Mouse (Mus musculus) lung, embryonic 16.5 days (tissue): ENCODE results near the gene Hoxd8. TPM values are rescaled to one million over a fixed set of nuclear protein-coding genes. Genes with fewer than 3 reads are reported as not detected.

Source experiments
- ATAC-seq: fragments of 200-750 bp; cut with Nextera tagmentation; 2 replicates; pipeline ENCODE4 v1.8.0; 2017; ENCODE audit warnings: low read depth, mild to moderate bottlenecking, moderate library complexity
- H3K27ac ChIP-seq: fragments of 300-500 bp; sonication (generic); 2 replicates; pipeline ENCODE4 v1.5.1; 2014; ENCODE audit warnings: mild to moderate bottlenecking, control low read depth, low read length
- H3K27me3 ChIP-seq: fragments of 300-500 bp; sonication (generic); 2 replicates; pipeline ENCODE4 v1.6.1; 2014; ENCODE audit warnings: low read depth, low read length, mixed read lengths; ENCODE audit not compliant: control insufficient read depth, insufficient read depth
- H3K36me3 ChIP-seq: fragments of 300-500 bp; sonication (generic); 2 replicates; pipeline ENCODE4 v1.6.1; 2014; ENCODE audit warnings: low read length; ENCODE audit not compliant: control insufficient read depth, insufficient read depth
- H3K4me1 ChIP-seq: fragments of 300-500 bp; sonication (generic); replicated peaks from 2 replicates; pipeline ENCODE4 v1.6.1; 2014; ENCODE audit warnings: low read length, mixed read lengths; ENCODE audit not compliant: control insufficient read depth, insufficient read depth
- H3K4me2 ChIP-seq: fragments of 300-500 bp; sonication (generic); 2 replicates; pipeline ENCODE4 v1.6.1; 2014; ENCODE audit warnings: low read depth, low read length, control low read depth
- H3K4me3 ChIP-seq: fragments of 300-500 bp; sonication (generic); 2 replicates; pipeline ENCODE4 v1.5.1; 2014; ENCODE audit warnings: mild to moderate bottlenecking, low read length, control low read depth
- H3K9ac ChIP-seq: fragments of 300-500 bp; sonication (generic); 2 replicates; pipeline ENCODE4 v1.6.1; 2014; ENCODE audit warnings: low read length, control low read depth
- H3K9me3 ChIP-seq: fragments of 300-500 bp; sonication (generic); 2 replicates; pipeline ENCODE4 v1.6.1; 2016; ENCODE audit warnings: low read length; ENCODE audit not compliant: control insufficient read depth
- WGBS: fragments of 180-500 bp; shearing (Covaris S2); extraction: QIAGEN DNeasy Blood & Tissue Kit; methylation state at CpG from one replicate; pipeline ENCODE4 v1.1.7; 2014; 5-methylcytosine and 5-hydroxymethylcytosine counted together
- polyA plus RNA-seq: library from polyadenylated mRNA; unstranded; fragments of >200 nt; fragmentation: Nextera tagmentation; extraction: Ambion mirVana; gene quantifications from 2 replicates; pipeline ENCODE4 v1.2.1, GENCODE M21; 2015

The Hoxd8 gene
- polyA plus RNA-seq, 1 experiment from 2014 or later, result 0.20 TPM

GRCm38 (mm10) chr2:74710929-74711543 lies 6.6 kb downstream of the Hoxd8 start:
- WGBS, result under 1% methylated on average over 16 of the region's 16 CpGs
- H3K4me2 ChIP-seq, result no peak overlapping the region
- peaks cover 5% of the 10 kb centered on the region; the same call in 1 of the 2 replicates for H3K4me1 ChIP-seq

DNA sequence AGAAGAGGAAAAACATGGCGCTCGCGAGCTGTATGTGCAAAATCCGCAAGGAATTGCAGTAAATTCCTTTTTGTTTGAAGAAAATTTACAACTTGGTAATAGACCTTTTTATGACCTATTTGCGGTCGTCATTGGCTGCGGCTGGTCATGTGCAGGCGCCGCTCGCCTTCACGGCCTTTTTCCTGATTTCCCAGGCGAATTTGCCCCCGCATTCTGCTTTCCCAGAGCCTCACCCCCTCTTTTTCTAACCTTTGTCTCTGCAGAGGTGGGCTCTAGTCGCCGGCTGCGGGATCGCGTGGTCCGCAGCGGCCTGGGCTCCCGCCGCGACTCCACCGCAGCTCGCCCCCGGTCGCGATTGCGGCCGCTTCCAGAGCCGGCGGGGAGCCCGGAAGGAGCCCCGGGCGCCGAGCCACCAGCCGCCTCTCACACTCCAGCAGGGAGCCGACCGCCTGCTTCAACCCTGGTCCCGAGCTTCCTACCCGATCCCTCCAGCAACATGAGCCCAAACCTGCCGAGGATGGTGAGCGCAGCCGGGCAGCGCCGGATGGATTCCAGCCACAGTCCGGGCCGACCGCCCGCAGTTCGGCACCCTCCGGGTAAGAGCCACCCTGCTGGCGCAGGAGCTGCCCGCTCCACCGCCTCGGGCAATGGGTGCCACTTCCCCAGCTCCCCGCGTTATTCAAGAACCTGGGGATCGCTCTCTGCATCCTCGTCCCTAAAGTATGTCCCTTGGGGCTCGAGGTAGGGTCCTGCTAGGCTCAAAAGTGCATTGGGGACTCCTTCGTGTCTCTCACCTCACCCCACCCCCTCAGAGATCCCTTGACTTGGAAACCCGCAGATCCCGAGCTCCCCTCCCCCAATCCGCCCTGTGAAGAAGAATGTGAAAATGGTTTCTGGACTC lies 7.6 kb downstream of the Hoxd8 start, which contains the start of the genes Hoxd3 and Hoxd4:
TSS of gene Hoxd3 (plus strand) at position 207 of the 901 bp plus-strand sequence.
TSS of gene Hoxd4 (plus strand) at position 209 of the 901 bp plus-strand sequence.
- Histone ChIP-seq H3K4me1 (peaks cover 5% of the 10 kb centered on the region; the same call in 1 of the 2 replicates), H3K4me3 (peak within 1 kb of the TSS; percentile 31), H3K4me2 (peak within 1 kb of the TSS; percentile 43), H3K27ac (no peak within 1 kb of the TSS), H3K27me3 (peaks cover 94% of the 10 kb centered on the region), H3K9me3 (no peaks in the 10 kb centered on the region), H3K9ac (no peak within 1 kb of the TSS), H3K36me3 (no peaks in the 10 kb centered on the region)
- ATAC-seq, result peak; percentile 26; the same call in 1 of the 2 replicates
- WGBS, result under 1% methylated on average over 65 of the region's 65 CpGs

More at GRCm38 (mm10) chr2:74710929-74711543, 6.6 kb downstream of the Hoxd8 start:
- H3K9me3 ChIP-seq, result no peaks in the 10 kb centered on the region
- H3K27ac ChIP-seq, result no peak overlapping the region
- no peak overlapping the region for H3K9ac ChIP-seq
- peaks cover 94% of the 10 kb centered on the region for H3K27me3 ChIP-seq
- no peak overlapping the region for H3K4me3 ChIP-seq
- ATAC-seq, result no peak
- H3K36me3 ChIP-seq, result no peaks in the 10 kb centered on the region

- WGBS, result 6% methylated on average over 19 of the region's 19 CpGs
- Histone ChIP-seq H3K27ac (no peak overlapping the region), H3K36me3 (no peaks in the 10 kb centered on the region), H3K4me3 (no peak overlapping the region), H3K9ac (no peak overlapping the region), H3K27me3 (peaks cover 94% of the 10 kb centered on the region), H3K4me1 (peaks cover 5% of the 10 kb centered on the region; the same call in 1 of the 2 replicates), H3K9me3 (no peaks in the 10 kb centered on the region), H3K4me2 (no peak overlapping the region)
- no peak for ATAC-seq
Measured at GRCm38 (mm10) chr2:74713239-74714150, 9.1 kb downstream of the Hoxd8 start.

GRCm38 (mm10) chr2:74714156-74714789 lies 9.9 kb downstream of the Hoxd8 start:
- H3K9me3 ChIP-seq, result no peaks in the 10 kb centered on the region
- H3K27me3 ChIP-seq, result peaks cover 93% of the 10 kb centered on the region
- no peak for ATAC-seq
- no peak overlapping the region for H3K4me3 ChIP-seq
- no peak overlapping the region for H3K27ac ChIP-seq
- no peaks in the 10 kb centered on the region for H3K36me3 ChIP-seq
- H3K4me1 ChIP-seq, result peaks cover 5% of the 10 kb centered on the region; the same call in 1 of the 2 replicates
- 9% methylated on average over 18 of the region's 18 CpGs for WGBS
- H3K9ac ChIP-seq, result no peak overlapping the region
- H3K4me2 ChIP-seq, result no peak overlapping the region

DNA sequence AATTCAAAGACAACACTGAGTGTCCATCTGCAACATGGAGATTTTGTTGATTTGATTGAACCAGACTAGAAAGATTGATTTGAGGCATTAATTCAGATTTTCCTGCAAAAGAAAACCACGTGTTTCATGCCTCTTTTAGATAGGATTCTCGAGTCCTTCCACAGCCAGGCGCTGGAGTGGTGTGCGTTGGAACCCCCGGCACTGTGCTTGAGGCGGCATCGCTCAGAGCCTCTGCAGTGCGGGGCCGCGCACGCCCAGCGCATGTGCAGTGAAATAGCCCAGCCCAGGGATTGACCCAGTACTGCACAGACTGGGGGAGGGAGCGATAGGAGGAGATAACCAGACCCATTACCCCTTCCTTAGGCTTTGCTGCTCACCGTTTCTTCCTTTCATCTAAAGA lies 10.5 kb downstream of the Hoxd8 start:
- under 1% methylated on average over 14 of the region's 14 CpGs for WGBS

DNA sequence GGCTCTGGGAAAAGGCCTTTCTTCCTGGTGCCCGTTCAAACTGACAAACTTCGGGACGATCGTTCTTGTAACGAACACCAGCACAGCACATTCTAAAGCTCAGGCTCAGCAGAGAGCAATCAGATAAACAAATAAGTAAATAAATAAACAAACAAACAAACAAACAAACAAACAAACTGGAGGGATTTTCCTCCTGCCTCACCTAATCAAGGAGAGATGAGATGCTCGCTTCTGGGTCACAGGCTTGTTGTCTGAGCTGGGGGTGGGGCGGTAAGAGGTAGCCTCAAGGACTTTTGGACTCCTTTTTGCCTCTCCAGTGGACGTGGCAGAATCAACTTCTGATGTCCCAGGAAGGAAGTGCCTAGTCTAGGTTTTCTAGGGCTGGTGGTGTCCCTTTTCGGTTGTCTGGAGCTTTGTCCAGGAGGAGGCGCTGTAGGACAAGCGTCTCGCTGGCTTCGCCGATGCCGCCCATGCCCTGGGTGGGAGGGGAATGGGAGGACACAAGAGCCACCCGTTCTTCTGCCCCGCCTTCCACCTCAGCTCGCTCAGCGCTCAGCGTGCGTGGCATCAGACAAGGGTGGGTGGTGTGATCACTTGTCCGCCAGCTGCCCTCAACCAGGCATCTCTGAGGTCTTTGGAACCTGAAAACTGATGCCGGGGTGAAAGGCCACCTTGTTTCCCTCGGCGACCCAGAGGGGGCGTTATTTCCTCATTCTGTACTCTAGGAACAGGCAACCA lies 11.3 kb downstream of the Hoxd8 start:
- peak overlapping the region; percentile 17; the same call in 1 of the 2 replicates for H3K4me3 ChIP-seq
- H3K9ac ChIP-seq, result no peak overlapping the region
- H3K36me3 ChIP-seq, result no peaks in the 10 kb centered on the region
- peak; percentile 78 for ATAC-seq
- no peaks in the 10 kb centered on the region for H3K9me3 ChIP-seq
- peaks cover 5% of the 10 kb centered on the region; the same call in 1 of the 2 replicates for H3K4me1 ChIP-seq
- H3K27me3 ChIP-seq, result peaks cover 92% of the 10 kb centered on the region
- H3K4me2 ChIP-seq, result peak overlapping the region; percentile 52
- H3K27ac ChIP-seq, result no peak overlapping the region
- 5% methylated on average over 26 of the region's 26 CpGs for WGBS

More for the DNA sequence above, 10.5 kb downstream of the Hoxd8 start:
- no peak overlapping the region for H3K27ac ChIP-seq
- H3K36me3 ChIP-seq, result no peaks in the 10 kb centered on the region
- H3K27me3 ChIP-seq, result peaks cover 92% of the 10 kb centered on the region
- H3K9me3 ChIP-seq, result no peaks in the 10 kb centered on the region
- no peak for ATAC-seq
- H3K4me2 ChIP-seq, result no peak overlapping the region
- H3K4me1 ChIP-seq, result peaks cover 5% of the 10 kb centered on the region; the same call in 1 of the 2 replicates
- H3K9ac ChIP-seq, result no peak overlapping the region
- H3K4me3 ChIP-seq, result no peak overlapping the region

- 16% methylated on average over 2 of the region's 2 CpGs for WGBS
- H3K4me2 ChIP-seq, result no peak overlapping the region
Measured at GRCm38 (mm10) chr2:74720384-74720783, 16.0 kb downstream of the Hoxd8 start.

More at GRCm38 (mm10) chr2:74720384-74720783, 16.0 kb downstream of the Hoxd8 start:
- Histone ChIP-seq H3K36me3 (no peaks in the 10 kb centered on the region), H3K27me3 (peaks cover 96% of the 10 kb centered on the region), H3K9ac (no peak overlapping the region), H3K27ac (no peak overlapping the region), H3K4me1 (peaks cover 2% of the 10 kb centered on the region; the same call in 1 of the 2 replicates), H3K4me3 (no peak overlapping the region), H3K9me3 (no peaks in the 10 kb centered on the region)
- no peak for ATAC-seq
